Mouse (Mus musculus) lung, postnatal 25 days (tissue): ENCODE measurements around the gene Il21r.

ENCODE experiments used
- DNase-seq: peaks from one replicate; pipeline ENCODE4 v3.0.0; 2022; ENCODE audit warnings: low spot score

The Il21r gene

DNA sequence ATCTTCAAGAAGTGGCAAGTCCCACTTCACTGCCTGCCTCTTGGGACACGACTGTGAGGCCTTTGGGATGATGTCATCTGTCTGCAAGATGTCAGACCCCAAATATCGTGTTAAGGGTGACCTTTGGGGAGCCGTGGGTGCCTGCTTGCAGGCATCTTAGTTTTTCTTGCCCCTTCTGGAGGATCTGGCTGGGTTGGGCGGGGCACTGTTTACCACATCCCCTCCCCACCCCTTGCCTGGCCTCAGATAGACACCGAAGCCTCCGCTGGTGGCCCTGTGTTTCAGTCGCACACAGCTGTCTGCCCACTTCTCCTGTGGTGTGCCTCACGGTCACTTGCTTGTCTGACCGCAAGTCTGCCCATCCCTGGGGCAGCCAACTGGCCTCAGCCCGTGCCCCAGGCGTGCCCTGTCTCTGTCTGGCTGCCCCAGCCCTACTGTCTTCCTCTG is at the start of gene Il21r:
Gene Il21r (plus strand): TSS at position 245 of the 447 bp plus-strand sequence.
- DNase-seq: no peak

DNA sequence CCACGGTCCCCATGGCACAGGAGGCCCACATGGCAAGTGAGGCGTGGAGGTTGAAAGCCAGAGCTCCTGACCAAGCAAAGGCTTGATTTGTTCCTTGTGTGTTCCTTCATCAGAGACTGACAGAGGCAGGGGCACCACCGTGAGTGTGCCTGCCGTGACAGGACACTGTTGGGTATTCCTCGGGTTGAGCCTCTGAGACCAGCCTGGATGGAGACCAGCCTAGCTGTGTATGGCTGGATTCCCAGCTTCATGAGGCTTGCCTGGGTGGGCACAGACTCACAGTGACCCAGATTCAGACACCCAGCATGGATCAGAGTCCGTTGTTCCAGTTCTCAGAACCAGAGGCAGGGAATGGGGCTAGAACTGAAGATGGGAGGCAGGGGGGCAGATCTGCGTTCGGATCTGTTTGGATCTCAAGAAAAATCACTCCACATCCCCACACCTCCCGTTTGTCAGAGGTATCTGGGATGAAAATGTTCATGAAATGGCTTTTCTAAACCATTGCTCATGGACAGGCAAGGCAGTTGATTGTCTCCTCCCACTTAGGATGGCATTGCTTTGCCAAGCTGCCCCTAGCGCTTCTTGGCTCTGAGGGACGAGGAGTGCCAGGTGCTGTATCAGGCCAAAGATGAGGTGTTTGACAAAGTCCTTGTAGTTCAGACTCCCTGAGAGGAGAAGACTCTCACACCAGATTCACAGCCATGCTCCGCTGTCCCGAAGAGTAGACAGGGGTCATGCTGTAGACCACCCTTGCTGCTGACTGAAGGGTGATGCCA is 49.4 kb upstream of the Il21r start:
- DNase-seq: no peak

GRCm38 (mm10) chr7:125554456-125555114 is 48.6 kb upstream of the Il21r start:
- no peak for DNase-seq

DNA sequence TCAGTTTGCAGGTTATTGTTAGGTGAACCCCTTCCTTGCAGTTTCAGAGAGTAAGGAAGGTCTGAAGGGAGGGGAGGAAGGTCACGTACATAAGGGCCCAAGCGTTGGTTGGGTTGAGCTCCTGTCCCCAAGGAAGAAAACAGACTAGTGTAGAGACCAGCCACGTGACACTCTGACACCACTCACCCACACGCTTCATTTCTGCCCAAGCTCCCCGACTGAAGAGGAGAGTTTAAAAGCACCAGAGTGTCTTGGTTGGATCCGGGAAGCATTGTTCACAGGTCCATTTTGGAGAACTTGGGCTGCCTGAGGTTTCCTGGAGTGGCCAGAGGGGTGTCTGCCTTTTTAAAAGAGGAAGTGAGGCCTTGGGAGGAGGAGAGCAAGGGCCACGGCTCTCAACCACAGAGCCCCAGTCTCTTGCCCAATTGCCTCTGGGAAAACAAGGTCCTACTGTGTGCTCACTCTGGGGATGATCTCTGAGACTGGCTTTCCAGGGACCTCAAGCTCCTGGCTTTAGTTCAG is 47.8 kb upstream of the Il21r start:
- peak; percentile 58 for DNase-seq

DNA sequence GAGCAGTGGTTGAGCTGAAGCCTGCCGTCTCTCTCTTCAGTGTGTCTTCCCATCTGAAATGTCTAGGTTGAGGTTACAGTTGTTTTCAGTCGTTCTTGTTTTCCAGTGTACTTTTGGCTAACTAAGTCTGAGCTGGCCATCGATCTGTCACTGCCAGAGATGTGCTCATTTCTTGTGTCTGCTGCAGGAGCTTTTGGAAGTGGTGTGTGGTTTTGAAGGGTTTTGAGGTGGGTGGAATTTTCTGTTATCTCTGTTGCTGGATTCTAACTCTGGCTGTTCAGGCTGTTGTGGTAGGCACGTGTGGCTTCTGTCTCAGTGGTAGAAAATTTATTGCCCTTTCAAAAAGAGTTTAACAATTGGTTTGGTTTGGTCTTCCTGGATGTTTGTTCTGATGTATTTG is 47.1 kb upstream of the Il21r start:
- no peak for DNase-seq

- no peak for DNase-seq
Measured at GRCm38 (mm10) chr7:125556865-125557264, 46.4 kb upstream of the Il21r start.

- DNase-seq: no peak
Measured at GRCm38 (mm10) chr7:125558401-125558945, 44.8 kb upstream of the Il21r start.

- no peak for DNase-seq
Measured at GRCm38 (mm10) chr7:125558997-125559396, 44.2 kb upstream of the Il21r start.

DNA sequence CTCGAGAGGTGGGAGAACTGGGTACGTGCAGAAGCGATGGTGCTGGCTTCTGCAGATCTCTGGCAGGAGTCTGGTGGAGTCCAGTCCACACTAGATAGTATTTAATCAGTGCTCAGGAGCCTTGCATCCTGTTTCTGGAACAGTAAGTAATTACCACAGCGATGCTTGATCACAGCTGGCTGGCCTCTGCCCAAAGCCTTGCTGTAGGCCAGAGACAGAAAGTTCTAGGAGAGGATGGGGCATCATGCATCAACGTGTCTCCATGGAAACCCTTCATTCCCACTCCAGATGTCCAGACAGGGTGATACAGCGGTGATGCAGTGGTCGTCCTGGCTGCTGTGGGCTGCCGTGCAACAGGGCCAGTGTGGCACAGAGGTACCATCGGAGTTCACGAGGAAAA is 43.7 kb upstream of the Il21r start:
- DNase-seq: no peak

DNA sequence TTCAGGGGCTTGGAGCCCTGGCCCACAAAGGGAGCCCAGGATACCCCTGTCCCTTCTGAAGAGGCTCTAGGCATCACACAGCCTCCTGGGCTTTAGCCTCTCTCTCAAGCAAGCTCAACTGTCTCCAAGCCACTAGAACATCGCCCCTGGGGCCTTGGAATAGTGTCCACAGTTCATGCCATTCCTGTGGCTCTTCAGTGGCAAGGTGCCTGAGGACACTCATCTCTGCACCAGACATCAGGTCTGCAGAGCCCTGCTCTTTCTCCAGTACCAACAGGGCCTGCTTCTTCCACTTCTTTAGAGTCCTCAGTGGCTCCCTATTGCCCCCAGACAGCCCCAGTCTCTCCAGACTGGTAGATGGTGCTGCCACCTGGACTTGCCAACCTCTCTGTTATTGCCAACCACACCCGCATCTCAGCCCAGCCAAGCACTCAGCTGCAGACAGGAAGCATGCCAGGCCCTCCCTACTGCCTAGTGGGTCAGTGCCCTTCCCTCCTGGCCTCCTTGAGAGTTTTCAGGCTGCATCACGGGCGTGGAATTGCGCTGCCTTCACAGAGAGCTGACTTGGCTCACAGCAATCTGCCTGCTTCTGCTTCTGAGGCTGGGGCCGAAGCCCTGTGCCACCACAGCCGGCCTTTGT is 43.0 kb upstream of the Il21r start:
- DNase-seq: peak; percentile 88

GRCm38 (mm10) chr7:125561085-125561690 is 42.0 kb upstream of the Il21r start:
- DNase-seq: peak; percentile 95

DNA sequence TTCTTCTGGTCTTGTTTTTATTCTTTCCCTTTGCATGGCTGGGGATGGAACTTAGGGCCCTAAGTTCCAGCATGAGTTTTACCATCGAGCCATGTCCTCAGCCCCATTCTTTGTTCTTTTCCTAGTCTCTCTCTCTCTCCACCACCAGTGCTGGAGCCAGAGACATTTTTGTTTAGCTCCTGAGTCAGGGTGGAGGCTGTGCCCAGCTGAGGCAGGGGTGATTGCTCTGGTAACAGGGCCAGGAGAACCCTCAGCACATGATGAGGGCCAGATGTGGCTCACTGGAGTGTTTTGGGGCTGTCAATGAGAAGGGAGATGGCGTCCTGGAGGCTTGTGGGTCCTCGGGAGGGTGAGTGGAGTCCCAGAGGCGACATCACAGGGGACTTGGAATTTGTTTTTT is 40.8 kb upstream of the Il21r start:
- no peak for DNase-seq

GRCm38 (mm10) chr7:125563093-125563492 is 40.1 kb upstream of the Il21r start:
- no peak for DNase-seq

DNA sequence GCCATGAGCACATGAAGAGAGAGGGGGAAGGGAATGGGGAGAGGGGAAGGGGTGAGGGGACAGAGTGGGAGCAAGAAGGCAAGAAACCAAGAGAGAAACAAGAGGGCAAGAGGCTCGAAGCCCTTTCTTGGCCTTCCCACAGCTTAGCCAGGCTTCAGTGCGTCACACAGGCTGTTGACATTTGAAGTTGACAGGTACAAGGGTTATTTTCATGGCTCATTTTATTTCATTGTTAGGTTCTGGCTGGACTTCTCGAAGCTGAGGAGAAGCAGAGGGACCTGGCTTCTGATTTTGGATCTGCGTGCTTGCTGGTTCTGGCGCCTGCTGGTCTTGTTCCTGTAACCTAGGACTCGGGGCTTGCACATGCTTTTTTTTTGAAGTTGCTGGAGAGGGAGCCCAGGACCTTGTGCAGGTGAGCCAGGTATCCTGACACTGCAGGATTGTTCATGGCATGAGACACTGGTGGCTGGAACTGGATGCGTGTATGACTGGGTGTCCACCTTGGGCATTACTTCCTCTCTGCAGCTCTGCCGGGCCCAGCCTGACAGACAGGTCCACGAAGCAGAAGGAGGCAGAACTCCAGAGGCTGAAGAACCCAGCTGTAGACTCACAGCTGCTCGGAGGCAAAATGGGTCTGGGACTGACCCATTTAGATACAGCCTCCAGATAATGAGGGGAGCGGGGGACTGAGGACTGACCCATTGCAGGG is 38.8 kb upstream of the Il21r start:
- no peak for DNase-seq

- DNase-seq: no peak
Measured at GRCm38 (mm10) chr7:125565516-125566285, 37.5 kb upstream of the Il21r start.

DNA sequence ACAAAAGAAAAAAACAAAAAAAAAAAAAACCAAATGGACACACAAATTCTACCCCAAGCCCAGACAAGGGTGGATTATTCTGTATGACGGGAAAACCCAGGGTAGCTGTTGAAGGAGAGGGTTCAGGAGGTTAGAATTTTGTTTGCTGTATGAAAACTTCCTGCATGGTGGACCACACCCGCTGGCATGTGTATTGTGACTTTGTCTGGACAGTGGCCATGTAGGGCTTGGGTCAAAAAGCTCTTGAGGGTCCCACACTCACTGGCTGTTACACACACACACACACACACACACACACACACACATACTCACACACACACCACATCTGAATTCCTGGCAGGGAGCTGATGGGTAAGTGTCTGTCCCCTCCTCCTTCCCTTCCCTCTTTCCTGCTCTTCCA is 36.8 kb upstream of the Il21r start:
- DNase-seq: peak; percentile 51

DNA sequence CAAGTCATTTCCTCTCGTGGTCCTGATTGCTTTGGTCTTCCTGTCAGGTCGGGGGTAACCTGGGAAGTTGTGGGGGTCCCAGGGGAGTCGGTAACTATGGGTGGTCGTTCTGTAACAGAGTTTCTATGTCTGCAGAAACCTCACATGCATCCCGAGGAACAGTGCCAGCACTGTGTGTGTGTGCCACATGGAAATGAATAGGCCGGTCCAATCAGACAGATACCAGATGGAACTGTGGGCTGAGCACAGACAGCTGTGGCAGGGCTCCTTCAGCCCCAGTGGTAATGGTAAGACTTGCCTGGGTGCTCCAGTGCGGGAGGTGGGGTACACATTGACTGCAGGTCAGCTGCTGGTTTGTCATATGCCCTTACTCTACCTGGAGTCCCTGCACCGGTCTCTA is 34.3 kb upstream of the Il21r start:
- DNase-seq: no peak

GRCm38 (mm10) chr7:125571891-125572290 is 31.3 kb upstream of the Il21r start:
- DNase-seq: no peak

GRCm38 (mm10) chr7:125572737-125573136 is 30.5 kb upstream of the Il21r start:
- DNase-seq: no peak

GRCm38 (mm10) chr7:125573849-125574248 is 29.4 kb upstream of the Il21r start:
- DNase-seq: no peak

- no peak for DNase-seq
Measured at GRCm38 (mm10) chr7:125574832-125575231, 28.4 kb upstream of the Il21r start.
